Mouse (Mus musculus): Measurements from ENCODE around the gene Rexo2.
"Not testable (repeated sequence)": the region's sequence is repeated elsewhere in the genome, so short reads cannot be mapped to it uniquely, and the experiment has no call there.

Rexo2 gene

DNA sequence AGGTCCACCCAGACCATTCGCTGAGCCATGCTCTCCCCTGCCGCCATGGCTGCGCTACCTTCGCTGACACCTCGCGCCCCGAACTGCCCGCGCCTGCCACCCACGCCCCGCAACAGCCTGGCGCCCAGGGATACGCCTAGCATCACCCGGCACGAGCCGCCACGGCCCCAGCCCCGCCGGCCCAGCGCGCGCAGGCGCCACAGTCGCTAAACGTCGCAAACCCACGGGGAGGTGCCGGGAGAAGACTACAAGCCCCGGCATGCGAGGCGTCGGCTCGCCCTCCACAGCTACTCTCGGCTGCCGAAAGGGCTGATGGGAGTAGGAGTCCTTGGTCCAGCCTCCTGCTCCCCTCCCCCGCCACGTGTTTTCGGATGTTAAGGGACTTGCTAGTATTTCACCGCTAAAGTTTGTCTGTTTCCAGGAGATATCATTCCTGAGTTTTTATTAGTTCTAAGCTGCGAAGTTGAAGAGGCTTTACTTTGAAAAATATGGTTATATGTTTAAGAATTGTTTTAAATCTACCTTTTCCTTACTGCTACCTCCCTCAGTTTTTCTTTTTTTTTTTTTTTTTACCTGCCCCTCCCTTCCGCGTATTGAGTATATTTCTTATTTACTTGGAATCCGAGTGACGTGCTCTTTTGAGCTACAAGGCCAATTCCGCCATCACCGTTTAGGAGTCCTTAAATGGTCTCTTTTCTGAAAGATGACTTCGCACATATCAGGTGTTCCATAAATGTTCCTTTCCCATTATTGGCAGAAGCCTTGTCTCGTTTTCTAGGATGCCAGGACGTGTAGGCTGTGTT, at the start of gene Rexo2:
Gene Rexo2 (minus strand): TSS at position 213 of the 803 bp plus-strand sequence.
- DNase-seq (ENCODE audit: low spot score in 2 of 2): peak; percentile 96

DNA sequence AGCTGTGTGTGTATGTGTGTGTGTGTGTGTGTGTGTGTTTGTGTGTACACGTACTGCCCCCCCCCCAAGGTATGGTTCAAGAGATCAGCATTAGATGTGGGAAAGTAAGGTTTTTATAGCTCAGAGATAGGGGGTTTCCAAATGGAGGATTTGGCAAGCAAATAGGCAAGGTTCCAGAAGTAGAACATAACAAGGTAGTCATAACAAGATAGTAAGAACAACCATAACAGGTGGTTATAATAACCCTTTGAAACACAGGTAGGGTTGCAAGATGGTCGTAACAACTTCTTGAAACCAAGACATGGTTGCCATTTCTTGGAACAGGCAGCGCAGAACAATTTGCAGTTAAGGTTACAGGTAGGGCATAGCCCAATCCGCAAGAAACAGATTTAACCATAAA, 46.1 kb upstream of the Rexo2 start:
- DNase-seq (ENCODE audit: low spot score in 2 of 2): no peak

DNA sequence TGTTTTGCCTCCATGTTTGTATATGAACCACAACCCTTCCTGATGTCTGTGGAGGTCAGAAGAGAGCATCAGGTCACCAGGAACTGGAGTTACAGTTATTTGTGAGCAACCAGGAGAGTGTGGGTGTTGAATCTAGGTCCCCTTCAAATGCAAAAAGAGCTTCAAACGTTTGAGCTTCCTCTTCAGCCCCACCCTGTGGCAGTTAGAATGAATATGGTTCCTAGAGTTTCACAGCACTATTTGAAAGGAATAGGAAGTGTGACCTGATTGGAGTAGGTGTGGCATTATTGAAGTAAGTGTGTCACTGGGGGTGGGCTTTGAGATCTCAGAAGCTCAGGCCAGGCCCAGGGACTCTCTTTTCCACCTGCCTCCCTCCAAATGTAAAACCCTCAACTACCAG, 45.1 kb upstream of the Rexo2 start:
- no peak for DNase-seq (ENCODE audit: low spot score in 2 of 2)

DNA sequence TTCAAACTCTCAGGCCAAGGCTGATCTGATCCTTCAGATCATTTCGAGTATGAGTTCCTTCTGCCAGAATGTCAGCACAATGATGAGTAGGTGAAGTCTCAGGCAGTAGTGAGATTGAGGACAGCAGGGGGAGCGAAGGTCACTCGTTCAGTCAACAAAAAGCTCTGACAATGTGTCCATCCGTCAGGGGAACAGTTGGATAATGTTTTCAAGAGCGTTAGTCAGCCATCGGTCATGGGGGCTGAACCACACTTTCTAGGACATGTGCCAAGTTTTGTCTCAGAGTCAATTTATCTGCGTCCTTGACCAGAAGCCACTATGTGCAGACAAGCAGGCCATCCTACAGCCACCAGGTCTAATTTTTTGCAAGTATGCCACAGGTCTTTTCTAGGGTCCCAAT, 40.0 kb upstream of the Rexo2 start:
- not testable (repeated sequence) for DNase-seq (ENCODE audit: low spot score in 2 of 2)

DNA sequence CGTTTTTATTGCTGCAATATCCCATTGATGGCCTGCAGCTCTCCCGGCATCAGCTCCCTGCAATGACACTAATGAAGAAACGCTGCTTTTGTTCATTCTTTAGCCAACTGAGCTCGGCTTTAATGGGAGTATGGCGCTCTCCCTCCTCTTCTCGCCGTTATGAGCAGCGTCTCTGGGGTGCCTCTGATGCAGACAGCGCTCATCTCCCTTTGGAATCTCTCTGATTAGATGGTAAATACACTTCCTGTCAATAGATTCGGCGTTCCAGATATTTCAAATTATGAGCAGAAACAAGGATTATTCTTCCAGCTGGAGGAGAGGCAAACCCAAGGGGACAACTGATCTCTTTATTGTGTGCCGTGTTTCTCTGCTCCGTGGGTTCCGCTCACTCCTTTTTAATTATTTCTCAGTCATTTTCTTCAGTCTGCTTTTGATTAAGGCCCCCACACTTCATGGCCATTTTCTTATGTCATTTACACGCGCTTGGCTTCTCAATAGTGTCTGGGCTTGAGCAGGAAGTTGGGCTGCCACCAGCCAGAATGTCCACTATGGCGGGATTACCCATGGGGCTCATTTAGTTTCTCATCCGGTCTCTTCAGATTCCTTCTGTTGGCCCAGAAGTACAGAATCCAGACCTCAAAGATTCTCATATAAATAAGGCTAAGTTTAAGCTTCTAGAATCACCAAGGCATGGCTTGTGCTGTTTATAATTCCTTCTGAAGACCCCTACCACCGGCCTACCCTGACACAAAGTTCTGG, 37.1 kb upstream of the Rexo2 start:
- DNase-seq (ENCODE audit: low spot score in 2 of 2): no peak

DNA sequence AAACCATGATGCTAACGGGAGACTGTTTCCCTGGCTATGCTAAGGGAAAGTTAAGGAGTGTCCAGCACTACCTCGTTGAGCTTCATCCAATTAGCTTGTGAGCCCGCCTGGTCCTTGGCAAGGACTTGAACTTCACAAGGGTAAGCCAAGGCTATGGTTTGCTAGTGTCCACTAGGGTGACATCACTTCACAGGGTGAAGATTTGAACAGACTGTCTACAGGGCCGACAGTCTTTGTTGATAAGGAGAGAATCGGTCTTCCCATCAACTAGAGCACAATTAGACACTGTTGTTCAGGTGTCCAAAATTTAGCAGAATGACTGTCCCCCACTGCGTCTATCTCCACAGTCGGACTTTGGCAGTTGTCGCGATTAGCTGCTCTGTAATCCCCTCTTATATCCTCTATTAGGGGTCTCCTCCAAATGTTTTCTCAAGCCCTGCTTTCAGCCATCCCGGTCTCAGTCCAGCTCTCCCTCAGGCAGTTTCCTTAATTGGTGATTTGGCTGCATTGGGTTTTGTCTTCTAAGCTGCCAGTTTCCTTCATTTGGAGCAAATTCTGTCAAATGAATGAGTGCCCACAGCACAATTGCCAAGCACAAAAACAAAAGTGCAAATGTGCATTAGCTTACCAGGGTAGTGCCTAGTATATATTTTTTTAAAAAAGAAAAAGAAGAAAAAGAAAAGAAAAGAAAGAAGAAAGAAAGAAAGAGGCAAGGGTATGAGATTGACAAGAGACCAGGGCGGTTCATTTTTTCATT, 36.4 kb upstream of the Rexo2 start:
- DNase-seq (ENCODE audit: low spot score in 2 of 2): no peak

DNA sequence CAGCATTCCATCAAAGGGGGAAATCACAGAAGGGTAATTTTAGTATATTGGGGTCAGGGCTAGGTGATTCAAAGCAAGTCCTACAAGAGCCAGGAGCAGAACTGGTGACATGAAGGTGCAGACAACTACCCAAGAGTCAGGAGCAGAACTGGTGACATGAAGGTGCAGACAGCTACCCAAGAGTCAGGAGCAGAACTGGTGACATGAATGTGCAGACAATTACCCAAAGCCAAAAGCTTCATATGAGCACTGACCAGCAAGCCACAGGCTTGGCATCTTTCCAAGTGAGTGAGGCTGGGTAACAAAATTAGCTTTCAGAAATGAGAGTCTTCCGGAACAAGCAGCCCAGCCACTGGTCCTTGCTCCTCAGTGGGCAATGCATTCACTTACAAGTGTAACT, 34.9 kb upstream of the Rexo2 start:
- DNase-seq (ENCODE audit: low spot score in 2 of 2): peak in 1 of 2 experiments; percentile 22

DNA sequence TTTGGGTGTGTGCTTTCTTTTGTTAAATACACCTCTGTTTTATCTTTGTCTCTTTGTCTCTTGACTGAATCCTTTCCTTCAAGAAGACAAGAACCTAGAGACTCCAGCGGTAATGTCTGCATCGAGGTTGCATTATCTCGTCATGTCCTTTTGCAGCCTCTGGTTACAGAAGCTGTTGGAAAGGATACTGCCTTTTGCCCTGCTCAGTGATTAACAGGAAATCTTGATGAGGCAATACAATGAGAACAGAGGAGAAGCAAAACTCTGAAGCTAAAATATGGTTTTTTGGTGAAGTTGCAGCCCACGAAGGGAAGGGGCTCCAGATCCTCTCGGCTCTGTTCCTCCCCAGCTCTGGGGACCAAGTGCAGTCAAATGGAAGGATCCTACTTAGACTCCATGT, 29.7 kb upstream of the Rexo2 start:
- DNase-seq (ENCODE audit: low spot score in 2 of 2): no peak

DNA sequence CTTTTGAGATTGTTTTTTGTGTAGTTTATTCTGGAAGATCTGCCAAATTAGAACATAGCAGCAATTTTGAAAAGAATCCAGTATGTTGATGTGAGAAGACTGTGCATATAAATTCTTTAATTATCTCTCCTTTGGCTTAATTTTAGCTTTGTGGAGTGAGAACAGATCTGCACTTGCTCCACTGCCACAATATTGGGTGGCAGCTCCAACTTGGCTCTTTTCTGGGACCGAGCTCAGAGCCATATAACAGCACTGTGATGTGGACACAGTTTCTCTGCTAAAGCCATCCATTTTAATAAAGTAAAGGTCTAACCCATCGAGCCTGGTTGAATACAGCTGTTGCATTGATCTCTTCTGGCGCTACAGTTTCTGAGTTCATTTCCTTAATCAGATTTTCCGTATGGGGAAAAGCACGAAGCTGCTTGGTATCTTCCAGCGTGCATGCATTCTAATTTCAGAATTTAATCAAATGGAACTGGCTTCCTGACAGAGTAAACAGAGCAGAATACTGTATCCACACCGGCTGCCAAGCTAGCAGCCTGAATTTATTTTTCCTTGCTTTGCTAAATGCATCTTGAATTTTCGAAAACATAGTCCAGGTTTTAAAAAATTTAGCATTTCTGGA, 24.4 kb upstream of the Rexo2 start:
- no peak for DNase-seq (ENCODE audit: low spot score in 2 of 2)

DNA sequence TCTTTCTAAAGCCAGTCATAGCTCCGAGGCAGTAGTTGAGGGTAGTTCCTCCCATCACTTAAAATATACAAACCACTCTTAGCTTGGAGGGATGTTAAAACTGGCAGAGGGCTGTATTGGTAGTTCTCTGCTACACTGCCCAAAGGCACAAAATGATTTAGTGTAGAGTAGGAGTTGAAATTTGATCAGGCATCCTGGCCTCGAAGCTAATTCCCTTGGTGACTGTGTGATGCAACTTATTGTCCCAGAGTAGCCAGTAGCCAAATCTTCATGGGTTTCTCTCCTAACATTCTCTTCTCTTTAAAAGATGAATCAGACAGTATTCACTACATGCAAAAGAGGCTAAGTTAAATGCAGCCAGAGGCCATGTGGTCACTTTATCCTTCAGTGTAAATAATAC, 22.6 kb upstream of the Rexo2 start:
- DNase-seq (ENCODE audit: low spot score in 2 of 2): no peak

DNA sequence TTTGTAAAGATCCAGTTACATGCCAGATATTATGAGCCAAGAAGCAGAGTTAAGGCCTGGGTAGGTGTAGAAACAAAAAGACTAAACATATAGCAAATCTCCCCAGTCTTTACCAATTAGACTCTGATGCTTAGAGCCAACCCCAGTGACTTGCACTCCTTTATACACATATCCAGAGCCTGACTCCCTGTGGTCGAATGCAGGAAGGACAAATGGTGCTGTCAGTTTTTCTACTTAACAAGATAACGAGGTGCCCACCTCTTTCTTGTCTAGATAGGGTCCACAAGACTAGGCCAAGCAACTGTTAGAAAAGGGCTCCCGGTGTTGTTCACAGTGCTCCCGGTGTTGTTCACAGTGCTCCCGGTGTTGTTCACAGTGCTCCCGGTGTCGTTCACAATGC, 20.8 kb upstream of the Rexo2 start:
- no peak for DNase-seq (ENCODE audit: low spot score in 2 of 2)

DNA sequence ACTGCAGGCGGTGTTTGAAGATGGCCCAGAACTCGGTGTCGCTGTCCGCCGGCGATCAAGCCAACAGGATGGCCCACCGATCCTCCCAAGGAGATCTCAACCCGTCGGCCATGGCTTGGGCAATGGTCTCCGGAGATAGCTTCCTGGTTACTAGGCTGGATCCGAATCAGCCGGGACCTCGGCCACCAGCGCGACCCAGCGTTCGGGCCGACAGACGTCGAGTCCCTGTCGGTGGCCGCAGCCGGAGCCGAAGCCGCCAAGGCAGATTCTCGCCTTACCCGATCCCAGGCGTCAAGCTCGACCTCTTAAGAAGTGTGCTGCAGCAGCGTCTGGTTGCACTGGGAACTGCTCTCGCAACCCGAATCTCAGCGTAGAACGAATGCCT, 15.1 kb upstream of the Rexo2 start:
- no peak for DNase-seq (ENCODE audit: low spot score in 2 of 2)

DNA sequence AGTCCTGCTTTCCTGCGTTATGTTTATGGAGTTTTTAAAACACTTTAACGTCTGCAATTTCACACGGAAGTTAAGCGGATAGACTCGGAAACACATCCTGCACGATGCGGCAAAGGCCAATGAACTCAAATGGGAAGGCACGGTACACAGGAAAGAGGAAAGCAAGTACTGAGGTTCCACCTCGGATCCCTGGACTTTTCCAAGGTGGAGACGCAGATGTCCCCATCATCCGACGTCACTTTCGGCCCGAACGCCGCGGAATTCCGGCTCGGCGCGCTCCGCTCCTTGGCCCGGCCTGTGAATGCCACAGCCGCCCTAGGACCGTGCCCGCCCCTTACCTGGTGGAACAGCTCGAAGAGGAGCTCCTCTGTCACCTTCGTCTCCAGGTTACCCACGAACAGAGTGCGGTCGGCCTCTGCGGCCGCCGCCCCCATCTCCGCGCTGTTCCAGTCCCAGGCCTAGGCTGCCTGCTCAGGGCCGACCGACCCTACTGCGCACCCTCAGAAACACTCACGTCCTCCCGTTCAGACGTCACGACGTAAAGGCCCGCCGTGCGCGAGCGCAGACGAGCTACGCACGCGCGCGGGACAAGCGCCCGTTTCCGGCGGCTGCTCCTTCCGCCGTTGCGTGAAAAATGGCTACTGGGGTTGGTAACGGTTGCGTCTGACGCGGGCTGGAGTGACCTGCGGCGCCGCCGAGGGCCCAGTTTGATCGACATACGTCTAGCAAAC, 14.6 kb upstream of the Rexo2 start, which contains the start of the genes Rbm7 and Gm5617:
Gene Rbm7 (minus strand): TSS at position 483 of the 731 bp plus-strand sequence.
Gene Gm5617 (plus strand): TSS at position 626 of the 731 bp plus-strand sequence.
- DNase-seq (ENCODE audit: low spot score in 2 of 2): peak; percentile 94 to 95

DNA sequence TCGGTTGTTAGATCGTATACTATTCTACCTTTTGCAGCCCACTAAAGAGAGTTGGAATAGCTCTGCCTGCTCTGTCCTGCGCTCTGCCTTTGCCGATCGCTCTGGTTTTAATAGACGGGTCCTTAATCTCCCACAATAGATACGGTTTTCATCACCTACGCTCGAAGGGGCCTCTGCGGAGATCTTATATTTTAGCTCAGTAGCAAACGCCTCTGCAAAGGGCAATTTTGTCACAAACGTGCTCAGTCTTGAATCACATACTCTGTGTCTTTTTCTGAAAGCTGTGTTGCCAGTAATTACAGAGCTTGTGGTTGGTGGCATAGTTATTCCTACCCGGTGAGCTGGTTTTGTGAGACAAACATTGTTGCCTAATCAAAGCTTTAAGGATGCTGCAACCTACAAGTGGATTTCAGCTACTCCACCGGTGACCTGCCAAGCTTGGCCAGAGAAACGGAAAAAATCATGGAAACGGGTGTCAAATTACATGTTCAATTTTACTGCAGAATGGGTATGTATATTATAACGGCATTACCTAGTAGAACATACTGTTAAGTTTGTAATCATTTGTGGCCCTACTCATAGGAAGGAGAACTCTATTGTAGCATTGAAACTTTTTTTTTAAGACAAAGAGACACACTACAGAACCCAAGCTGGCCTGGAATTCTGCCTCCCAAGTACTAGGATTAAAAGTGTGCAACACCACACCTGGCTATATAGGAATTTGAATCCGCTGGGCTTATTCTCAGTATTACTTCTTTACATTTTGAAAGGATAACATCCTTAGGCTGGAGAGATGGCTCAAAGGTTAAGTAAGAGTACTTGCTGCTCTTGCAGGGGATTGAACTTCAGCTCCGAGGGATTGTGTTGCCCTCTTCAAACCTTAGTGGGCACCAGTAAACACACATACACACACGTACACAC, 1.1 kb upstream of the Rexo2 start:
- DNase-seq (ENCODE audit: low spot score in 2 of 2): no peak

DNA sequence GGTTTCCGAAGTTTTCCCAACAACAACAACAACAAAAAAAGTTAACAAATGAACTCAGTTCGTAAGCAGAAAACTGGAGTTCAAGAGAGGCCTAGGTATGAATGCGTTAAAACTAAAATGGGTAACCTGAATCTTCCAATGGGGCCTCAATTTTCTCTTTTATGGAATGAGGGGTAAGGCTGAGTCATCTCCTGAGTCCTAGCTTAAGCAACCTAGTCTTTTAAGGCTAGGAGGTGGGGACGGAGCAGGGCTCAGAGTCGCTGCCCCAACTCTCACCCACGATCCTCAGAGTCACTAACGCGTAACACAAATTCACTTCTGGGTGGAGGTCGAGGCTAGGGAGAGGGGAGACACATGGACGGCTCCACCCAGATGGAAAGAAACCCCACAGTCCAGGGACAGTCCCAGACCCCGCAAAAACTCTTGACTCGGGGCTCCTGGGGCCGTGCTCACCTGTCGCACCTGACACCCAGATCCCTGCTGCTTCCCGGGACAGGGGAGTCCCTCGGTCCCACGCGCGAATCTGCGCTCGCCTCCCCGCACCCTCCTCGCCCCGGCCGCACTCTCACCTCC, 499 bp downstream of the Rexo2 start:
- no peak for DNase-seq (ENCODE audit: low spot score in 2 of 2)

DNA sequence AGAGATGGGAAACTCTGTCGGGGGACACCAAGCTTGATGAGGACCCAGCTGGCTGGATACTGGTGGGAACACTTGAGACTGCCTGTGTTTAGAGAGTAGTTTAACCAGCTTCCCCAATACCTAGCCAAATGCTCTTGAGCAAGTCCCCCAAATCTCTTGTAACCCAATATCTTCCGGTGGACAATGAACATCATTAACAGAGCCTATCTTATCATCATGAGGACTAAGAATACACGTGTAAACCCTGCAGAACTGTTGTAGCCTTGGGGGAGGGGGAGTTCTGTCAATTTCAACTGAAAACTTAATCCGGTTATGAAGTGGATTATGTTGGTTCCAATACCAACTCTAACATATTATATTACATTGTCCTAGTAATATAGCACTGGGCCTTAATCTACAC, 1.6 kb downstream of the Rexo2 start:
- no peak for DNase-seq (ENCODE audit: low spot score in 2 of 2)

DNA sequence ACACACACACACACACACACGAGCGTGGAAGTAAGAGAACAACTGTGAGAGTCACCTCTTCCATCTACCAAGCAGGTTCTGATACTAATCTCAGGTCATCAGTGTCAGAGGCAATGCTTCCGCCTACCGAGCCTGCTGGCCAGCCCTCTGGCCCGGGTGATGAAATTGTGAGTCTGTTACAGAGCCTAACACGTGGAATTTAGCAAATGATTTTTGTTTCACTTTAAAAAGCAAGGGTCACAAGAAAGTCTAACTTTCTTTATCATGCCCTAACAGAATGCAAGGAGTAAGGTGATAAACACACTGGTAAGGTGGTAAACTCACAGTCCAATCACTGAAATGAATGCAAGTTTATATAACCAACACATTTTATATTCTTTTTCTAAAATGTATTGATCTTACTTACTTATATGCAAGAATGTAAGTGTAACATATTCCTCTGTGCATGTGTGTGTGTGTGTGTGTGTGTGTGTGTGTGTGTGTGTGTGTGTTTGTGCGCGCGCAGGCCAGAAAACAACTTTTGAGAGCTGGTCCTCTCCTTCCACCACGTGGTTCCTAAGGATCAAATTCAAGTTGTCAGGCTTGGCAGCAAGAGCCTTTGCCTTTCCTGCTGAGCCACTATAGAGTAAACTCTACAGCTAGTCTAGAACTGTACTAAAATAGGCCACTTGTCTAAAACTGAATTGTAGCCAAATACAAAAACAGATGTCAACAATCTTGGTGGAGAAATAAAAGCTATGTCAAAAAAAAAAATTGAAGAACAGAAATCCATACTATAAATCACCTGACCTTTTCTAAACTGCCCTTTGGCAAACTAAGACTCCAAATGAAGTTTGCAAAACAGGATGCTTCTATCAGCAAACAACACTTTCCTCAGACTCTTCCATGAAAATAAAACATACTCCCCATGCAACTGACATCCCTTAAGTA, 3.9 kb downstream of the Rexo2 start:
- DNase-seq (ENCODE audit: low spot score in 2 of 2): no peak

DNA sequence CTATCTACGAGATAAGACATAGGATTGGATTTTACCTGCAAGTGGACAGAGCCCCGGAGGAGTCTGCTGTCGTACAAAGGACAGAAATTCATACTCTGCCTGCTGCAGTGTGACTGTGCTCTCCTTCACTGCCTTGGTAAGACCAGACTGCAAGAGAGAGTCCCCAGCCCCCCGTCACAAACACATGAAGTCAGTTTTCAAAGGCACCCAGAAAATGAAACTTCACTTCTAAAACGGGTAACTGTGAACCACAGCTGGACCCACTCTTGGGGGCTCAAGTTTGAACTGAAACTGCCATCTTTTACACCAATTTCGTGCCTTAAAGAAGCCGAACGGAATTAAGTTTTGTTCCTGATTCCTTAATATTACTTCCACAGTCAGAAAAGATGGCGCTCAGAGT, 6.1 kb downstream of the Rexo2 start:
- no peak for DNase-seq (ENCODE audit: low spot score in 2 of 2)

DNA sequence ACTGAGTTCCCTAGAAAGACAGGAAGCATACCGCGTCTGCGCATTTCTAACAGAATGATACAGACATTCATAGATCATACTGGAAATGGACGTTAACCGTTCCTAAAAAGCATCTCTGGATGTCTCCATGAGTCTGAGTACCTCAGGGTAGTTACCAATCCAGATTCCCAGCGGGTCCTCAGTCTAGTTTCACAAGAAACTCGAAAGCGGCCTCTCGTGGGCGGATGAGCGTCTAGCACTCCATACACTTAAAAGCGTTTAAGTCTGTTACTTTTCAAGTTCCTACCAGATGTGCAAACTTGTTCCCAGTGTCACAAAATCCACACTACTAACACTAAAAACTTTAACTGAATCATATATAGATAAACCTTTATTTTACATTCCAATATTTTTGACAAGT, 7.3 kb downstream of the Rexo2 start:
- no peak for DNase-seq (ENCODE audit: low spot score in 2 of 2)

All from spleen, postnatal 36 days (tissue).